Mouse (Mus musculus): ENCODE data around the gene Gm20696.

- TF ChIP-seq CTCF (IDR thresholded peaks at IDR 0.05; ENCODE audit: extremely low read depth, insufficient read depth, low read length): no peak
- no peak for TF ChIP-seq POLR2A (IDR thresholded peaks at IDR 0.05; ENCODE audit: extremely low read depth, insufficient read depth, low read length)
These were observed 237.0 kb downstream of the Gm20696 start for GRCm38 (mm10) chr6:99429378-99430131.
